Mouse (Mus musculus) layer of hippocampus, postnatal 10 days (tissue): ENCODE data around the gene Got1. TPM values are rescaled to one million over a fixed set of nuclear protein-coding genes. Genes with fewer than 3 reads are reported as not detected.

Experiments used
- DNase-seq, 2 experiments: peaks; one replicate each; pipeline ENCODE4 v3.0.0; 2021; ENCODE audit warnings: low spot score in 2 of 2
- total RNA-seq, 2 experiments: library from RNA; stranded (reverse); gene quantifications; 2 replicates each; pipeline ENCODE4 v1.2.3; 2021

Got1 gene
- total RNA-seq, 2 experiments from 2014 or later, result 185 to 197 TPM

GRCm38 (mm10) chr19:43487429-43487828 lies 37.0 kb downstream of the Got1 start:
- DNase-seq, result no peak

- no peak for DNase-seq
These were observed 43.9 kb downstream of the Got1 start for GRCm38 (mm10) chr19:43480512-43480911.

DNA sequence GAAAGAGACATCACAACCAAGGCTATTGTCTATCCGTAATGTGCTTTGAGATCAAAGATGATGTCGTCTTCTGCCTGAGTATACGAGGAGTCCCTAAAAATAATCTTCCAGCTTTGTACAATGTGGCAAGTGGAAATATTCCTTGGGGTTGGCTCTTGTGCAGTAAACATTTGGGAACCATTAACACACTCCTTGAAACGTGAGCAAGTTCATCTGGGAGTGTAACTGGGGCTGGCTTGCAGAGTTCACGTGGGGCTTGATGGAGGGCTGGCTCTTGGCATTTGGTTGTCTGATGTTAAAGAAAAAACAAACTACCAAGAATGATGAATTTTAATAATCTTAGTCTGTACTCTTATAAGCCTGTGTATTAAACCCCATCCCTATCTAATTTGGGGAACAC lies 45.0 kb downstream of the Got1 start:
- no peak for DNase-seq

DNA sequence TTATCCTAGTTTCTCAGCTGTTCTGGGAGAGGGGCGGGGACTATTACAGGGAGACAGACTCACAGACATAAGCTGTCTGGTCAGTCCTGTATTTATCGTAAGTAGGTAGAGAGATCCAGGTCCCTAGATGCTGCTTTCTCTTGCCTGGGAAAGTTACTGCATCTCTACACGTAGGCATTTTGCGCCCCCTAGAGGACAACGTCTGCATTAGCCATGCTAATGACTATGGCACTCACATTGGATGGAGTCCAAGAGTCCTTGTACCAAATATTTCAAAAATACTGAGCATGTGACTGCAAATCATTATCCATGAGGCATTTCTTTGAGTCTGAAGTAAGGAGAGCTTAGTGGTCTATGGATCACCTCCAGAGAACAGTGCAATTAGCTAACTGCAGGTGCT lies 45.5 kb downstream of the Got1 start:
- DNase-seq, result peak; percentile 73 to 80

DNA sequence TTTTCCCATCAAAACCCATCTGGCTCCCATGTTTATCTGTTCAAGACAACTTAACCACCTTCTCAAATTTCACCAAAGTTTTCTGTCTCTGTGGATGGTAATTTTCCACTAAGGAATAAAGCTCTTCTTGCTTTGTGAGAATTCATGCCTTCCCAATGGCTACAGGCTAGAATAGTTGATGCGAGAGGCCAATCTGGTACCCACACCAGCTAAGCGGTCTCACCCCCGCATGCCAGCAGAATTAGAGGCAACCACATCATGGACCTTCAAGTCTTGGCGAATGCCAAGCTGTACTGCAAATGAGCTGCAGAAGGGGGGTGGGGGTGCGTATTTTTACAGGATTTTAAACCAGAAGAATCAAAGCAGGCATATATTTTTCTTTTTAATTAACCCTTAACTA lies 47.0 kb downstream of the Got1 start:
- DNase-seq, result no peak

- no peak for DNase-seq
These were observed 48.3 kb downstream of the Got1 start for GRCm38 (mm10) chr19:43476063-43476462.

- DNase-seq, result no peak
These were observed 48.8 kb downstream of the Got1 start for GRCm38 (mm10) chr19:43475642-43476041.

GRCm38 (mm10) chr19:43472781-43473180 lies 51.6 kb downstream of the Got1 start:
- DNase-seq, result no peak

- DNase-seq, result no peak
These were observed 52.1 kb downstream of the Got1 start for GRCm38 (mm10) chr19:43472331-43472730.

DNA sequence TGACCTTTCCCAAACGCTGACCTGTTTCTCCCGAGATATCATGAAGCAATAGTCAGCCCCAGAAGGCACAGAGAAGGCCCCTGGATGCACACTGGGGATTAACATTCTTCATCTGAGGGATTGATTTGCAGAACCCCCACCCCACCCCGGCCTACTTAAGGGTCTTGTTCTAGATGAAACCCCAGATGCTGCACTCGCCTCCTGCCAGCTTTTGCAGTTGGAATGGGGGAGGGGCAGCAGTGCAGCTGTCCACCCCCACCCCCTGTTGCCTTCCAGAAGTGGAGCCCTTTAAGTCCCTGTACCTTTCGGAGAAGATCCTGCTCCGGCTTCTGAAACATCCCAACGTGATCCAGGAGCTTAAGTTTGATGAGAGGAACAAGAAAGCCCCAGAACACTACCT lies 55.1 kb downstream of the Got1 start:
- DNase-seq, result no peak

DNA sequence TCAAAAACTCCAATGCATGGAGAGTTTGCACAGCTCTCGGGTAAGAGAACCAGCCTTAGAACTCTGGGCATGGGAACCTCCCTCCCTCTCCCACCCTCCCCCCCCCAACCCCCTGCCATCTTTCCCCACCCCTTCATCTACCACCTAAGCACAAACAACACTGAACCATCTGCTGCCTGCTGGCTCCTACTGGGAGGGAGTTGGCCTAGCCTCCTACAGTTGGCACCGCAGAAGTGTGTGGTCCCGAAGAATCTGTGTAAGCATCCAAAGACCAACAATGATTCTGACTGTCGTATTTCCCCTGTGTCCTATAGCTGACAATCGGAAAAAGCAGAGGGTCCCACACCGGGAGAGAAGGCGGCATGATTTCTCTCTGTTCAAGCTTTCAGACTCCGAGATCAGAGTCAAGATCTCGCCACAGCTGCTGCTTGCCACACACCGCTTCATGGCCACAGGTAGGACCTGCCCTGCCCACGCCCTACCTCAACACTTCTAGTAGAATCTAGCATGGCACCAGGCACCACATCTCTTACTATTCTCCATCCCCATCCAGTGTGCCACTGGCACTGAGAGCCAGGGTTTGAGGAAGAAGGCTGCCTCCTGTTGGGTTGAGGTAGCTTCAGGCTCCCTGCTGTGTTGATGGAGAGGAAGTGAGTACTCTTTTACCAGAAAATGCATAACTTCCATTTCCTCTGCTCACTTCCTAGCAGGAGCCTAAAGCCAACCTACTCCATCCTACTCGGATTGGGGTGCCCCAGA lies 56.3 kb downstream of the Got1 start:
- DNase-seq, result no peak

- no peak for DNase-seq
These were observed 58.7 kb downstream of the Got1 start for GRCm38 (mm10) chr19:43465601-43466255.

GRCm38 (mm10) chr19:43465076-43465475 lies 59.3 kb downstream of the Got1 start:
- DNase-seq, result no peak

DNA sequence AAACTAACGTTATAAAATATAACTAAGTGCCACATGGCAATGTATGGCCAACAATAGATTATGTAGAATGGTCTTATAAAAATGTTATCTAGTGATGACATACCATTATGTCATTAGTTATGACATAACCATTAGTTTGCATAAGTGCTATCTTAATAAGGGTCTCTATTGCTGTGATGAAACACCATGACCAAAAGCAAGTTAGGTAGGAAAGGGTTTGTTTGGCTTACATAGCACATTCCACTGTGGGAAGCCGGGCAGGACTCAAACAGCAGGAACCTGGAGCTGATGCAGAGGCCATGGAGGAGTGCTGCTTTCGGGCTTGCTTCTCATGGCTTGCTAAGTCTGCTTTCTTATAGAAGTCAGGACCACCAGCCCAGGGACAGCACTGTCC lies 60.1 kb downstream of the Got1 start:
- no peak for DNase-seq

DNA sequence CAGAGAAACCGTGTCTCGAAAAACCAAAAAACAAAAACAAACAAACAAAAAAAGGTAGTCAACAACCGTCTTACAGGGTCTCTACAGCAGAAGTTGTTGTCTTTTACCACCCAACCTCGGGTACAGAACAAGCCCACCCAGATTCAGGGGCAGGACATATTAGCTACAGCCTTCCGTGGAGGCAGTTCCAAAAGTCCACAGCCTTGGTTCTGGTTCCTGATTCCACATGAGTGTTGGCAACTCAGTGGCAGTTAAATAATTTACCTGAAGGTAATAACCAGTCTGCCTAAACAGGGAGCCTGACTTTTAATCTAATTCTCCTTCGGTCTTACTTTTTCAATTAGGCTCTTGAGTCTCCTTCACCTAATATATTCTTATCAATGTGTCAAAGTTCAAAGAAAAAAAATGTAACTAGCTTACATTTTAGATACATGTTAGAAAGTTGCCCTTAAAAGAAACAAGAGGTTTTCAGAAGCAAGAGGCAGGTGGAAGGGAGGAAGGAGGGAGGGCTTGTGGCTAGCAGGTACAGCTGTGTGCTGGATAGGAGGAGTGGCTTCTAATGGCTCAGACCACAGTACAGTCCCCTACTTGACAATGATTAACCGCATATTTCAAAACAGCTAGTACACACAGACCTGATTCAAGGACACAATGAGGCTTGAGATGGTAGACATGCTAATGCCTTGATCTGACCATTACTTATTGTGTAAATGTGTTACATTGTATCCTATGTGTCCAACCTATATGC lies 60.7 kb downstream of the Got1 start:
- no peak for DNase-seq

DNA sequence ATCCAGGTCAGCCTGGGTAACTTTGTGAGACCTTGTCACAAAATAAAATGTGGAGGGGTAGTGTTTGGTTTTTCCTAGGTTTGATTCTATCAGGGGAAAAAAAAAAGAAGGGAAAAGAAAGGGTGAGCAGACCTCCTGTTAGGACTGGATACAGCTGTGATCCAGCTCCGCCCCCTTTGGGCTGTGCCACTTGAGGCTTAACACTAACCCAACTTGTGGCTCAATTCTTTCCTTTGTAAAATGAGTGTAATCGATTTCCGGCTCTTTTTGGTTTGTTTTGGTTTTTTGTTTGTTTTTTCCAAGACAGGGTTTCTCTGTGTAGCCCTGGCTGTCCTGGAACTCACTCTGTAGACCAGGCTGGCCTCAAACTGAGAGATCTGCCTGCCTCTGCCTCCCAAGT lies 62.3 kb downstream of the Got1 start:
- no peak for DNase-seq

DNA sequence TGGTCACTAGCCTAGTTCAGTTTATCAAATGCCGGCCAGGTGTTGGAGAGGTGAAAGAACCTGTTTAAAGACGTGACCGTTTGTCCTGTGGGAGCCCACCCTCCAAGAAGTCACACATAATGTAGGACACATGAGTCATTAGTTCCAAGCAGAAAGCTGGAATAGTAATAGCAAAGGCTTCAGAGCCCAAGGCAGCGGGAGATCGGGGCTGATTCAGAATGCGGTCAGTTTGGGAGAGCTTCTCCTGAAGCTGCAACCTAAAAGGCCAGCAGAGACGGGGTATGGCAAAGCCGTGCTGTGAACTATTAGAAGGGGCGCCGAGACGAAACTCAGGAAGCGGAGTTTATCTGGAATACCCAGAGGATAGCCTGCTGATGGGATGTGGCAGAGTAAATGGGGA lies 63.9 kb downstream of the Got1 start:
- no peak for DNase-seq

DNA sequence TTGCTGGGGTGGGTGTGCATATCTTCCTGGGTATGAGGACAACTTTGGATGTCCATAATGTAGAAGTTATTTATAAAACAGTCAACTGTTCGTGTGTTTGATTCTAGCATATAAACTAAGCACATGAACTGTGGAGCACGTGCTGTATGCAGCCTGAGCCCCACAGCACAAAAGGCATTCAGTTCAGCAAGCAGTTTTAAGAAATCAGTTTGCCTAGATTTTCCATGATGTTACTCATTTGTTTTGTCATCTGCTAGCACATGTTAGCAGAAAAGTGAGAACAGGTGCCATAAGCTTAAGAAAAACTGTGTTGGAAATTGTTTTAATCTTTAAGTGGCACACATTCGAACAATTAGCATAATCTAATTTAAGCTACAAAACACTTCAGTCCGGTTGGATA lies 64.5 kb downstream of the Got1 start:
- no peak for DNase-seq

DNA sequence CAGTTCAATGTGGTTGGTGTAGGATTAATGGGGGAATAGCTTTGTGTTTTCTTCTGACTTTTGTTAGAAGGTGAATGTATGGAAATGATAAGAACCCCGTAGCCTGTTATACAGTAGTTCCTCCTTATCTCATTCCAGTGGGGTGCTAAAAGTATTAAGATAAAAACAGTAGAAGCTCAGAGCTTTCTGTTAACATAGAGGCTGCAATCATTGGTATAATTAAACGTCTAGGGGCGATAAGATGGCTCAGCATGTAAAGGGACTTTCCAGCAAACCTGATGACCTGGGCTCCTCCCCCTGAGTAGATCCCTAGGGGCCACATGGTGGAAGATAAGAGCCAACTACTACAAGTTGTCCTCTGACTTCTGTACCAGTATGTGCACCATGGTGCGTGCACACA lies 71.4 kb downstream of the Got1 start:
- no peak for DNase-seq

DNA sequence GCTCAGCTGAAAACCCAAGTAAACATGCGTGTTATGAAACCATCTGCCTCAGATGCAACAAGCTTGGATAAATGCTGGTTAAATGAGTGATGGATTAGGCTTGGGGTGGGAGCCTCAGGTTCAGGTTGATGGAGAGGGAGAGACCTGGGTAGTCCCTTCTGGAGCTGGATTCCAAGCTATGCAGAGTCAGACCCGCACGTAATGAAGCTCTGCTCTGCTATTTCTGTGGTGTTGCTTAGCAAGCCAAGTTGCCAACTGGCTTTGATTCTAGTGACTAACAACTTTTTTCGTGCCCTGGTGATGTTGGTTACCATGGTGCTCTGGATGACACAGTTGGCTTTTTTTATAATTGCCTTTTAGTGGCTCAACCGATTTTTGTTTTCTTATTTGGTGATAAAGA lies 72.2 kb downstream of the Got1 start:
- peak; percentile 44 to 54 for DNase-seq

DNA sequence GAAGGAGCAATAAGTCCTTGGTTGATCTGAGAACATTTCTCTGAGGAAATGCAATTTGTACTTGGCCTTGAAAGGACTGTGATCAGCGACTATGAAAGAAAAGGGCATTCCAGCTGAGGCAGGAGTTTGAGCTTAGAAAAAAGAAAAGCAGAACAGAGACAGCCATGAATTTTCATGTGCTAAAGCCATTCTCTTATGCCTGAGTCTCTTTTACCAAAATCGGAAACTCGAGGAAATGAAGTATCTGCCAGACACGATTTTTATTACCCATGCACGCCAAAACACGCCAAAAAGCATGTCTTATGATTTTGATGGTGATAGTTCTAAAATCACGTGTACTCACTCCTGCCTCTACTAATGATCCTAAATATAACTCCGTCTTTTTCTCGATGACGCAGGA lies 72.8 kb downstream of the Got1 start:
- no peak for DNase-seq
